Mouse (Mus musculus): ENCODE measurements around the gene Jakmip3.
A peak's percentile ranks its signal among the peaks of the same experiment; 100 is the strongest.

Gene Jakmip3

GRCm38 (mm10) chr7:139063406-139063805 lies 122.9 kb downstream of the Jakmip3 start:
- DNase-seq (ENCODE audit: low spot score), result no peak

- DNase-seq (ENCODE audit: low spot score), result peak; percentile 82
These were observed 127.7 kb downstream of the Jakmip3 start for GRCm38 (mm10) chr7:139068182-139068623.

- DNase-seq (ENCODE audit: low spot score), result no peak
These were observed 133.7 kb downstream of the Jakmip3 start for GRCm38 (mm10) chr7:139074189-139074588.

- DNase-seq (ENCODE audit: low spot score), result no peak
These were observed 134.7 kb downstream of the Jakmip3 start for GRCm38 (mm10) chr7:139075054-139075794.

- DNase-seq (ENCODE audit: low spot score), result no peak
These were observed 136.8 kb downstream of the Jakmip3 start for GRCm38 (mm10) chr7:139077283-139077682.

- no peak for DNase-seq (ENCODE audit: low spot score)
These were observed 137.7 kb downstream of the Jakmip3 start for GRCm38 (mm10) chr7:139078181-139078580.

GRCm38 (mm10) chr7:139079141-139079540 lies 138.6 kb downstream of the Jakmip3 start:
- DNase-seq (ENCODE audit: low spot score), result no peak

GRCm38 (mm10) chr7:139080714-139081113 lies 140.2 kb downstream of the Jakmip3 start:
- no peak for DNase-seq (ENCODE audit: low spot score)

- no peak for DNase-seq (ENCODE audit: low spot score)
These were observed 140.6 kb downstream of the Jakmip3 start for GRCm38 (mm10) chr7:139081158-139081557.

- DNase-seq (ENCODE audit: low spot score), result no peak
These were observed 141.8 kb downstream of the Jakmip3 start for GRCm38 (mm10) chr7:139082281-139082680.

- DNase-seq (ENCODE audit: low spot score), result no peak
These were observed 143.8 kb downstream of the Jakmip3 start for GRCm38 (mm10) chr7:139084316-139084715.

- DNase-seq (ENCODE audit: low spot score), result peak; percentile 89
These were observed 145.2 kb downstream of the Jakmip3 start, which contains the start of gene Dpysl4 for GRCm38 (mm10) chr7:139085629-139086194. Gene Dpysl4 (plus strand): TSS chr7:139086001.

- no peak for DNase-seq (ENCODE audit: low spot score)
These were observed 145.9 kb downstream of the Jakmip3 start for GRCm38 (mm10) chr7:139086195-139087158.

- DNase-seq (ENCODE audit: low spot score), result no peak
These were observed 147.3 kb downstream of the Jakmip3 start for GRCm38 (mm10) chr7:139087801-139088200.

- peak; percentile 60 for DNase-seq (ENCODE audit: low spot score)
These were observed 149.7 kb downstream of the Jakmip3 start for GRCm38 (mm10) chr7:139089892-139090874.

GRCm38 (mm10) chr7:139091681-139092080 lies 151.2 kb downstream of the Jakmip3 start:
- DNase-seq (ENCODE audit: low spot score), result no peak

- DNase-seq (ENCODE audit: low spot score), result no peak
These were observed 152.1 kb downstream of the Jakmip3 start for GRCm38 (mm10) chr7:139092676-139093075.

GRCm38 (mm10) chr7:139093124-139093523 lies 152.6 kb downstream of the Jakmip3 start:
- DNase-seq (ENCODE audit: low spot score), result peak; percentile 60

- DNase-seq (ENCODE audit: low spot score), result no peak
These were observed 153.3 kb downstream of the Jakmip3 start for GRCm38 (mm10) chr7:139093781-139094180.

GRCm38 (mm10) chr7:139094761-139095160 lies 154.2 kb downstream of the Jakmip3 start:
- no peak for DNase-seq (ENCODE audit: low spot score)

- DNase-seq (ENCODE audit: low spot score), result no peak
These were observed 154.8 kb downstream of the Jakmip3 start for GRCm38 (mm10) chr7:139095282-139095681.

All from layer of hippocampus, adult 11-12 months (tissue).